Mouse (Mus musculus): ENCODE measurements around the gene Ugt1a7c.

DNA sequence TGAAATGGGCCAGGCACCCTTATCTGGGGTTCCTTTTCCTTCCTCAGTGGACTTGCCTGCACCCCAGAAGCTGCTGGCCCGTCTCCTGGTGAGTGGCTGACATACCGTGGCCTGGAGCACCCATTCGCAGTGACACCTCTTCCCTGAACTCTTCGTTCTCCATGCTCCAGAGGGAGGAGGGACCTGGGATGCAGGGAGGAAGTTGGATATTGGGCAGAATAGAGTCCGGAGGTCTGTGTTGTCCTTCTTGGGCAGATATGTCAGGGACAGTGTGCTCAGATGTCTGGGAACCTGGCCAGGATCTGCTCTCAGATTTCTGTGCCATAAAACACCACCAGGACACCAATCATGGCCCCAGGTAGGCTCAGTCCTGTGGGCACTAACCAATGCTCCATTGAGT, 145.2 kb downstream of the Ugt1a7c start:
- no peak for TF ChIP-seq CTCF (conservative IDR thresholded peaks at IDR 0.05; ENCODE audit: insufficient read depth, insufficient read length, low read depth, low read length)
- no peak for TF ChIP-seq POLR2A (IDR thresholded peaks at IDR 0.05; ENCODE audit: low read depth, low read length)
